Mouse (Mus musculus): ENCODE measurements around the gene Syna. TPM values are rescaled to one million over a fixed set of nuclear protein-coding genes. Genes with fewer than 3 reads are reported as not detected.

Syna gene
- total and polyA plus RNA-seq, 2 experiments = not detected

GRCm38 (mm10) chr5:134575833-134576232 lies 15.9 kb upstream of the Syna start:
- peaks cover 4% of the 10 kb centered on the region; the same call in 1 of the 2 replicates for H3K4me1 ChIP-seq (ENCODE audit: control insufficient read depth, insufficient read depth, low read length)
- WGBS = 99% methylated on average over 5 of the region's 5 CpGs
- H3K27ac ChIP-seq (replicated peaks; ENCODE audit: insufficient read depth, low read depth, low read length) = no peak overlapping the region
- H3K36me3 ChIP-seq (ENCODE audit: control insufficient read depth, insufficient read depth, low read length) = no peaks in the 10 kb centered on the region
- H3K4me3 ChIP-seq (ENCODE audit: insufficient read depth, low read depth, low read length) = no peak overlapping the region
- no peak overlapping the region for H3K9ac ChIP-seq (ENCODE audit: low read depth, low read length)
- no peak for DNase-seq (ENCODE audit: extremely low read depth, low read depth, low spot score)
- no peaks in the 10 kb centered on the region for H3K27me3 ChIP-seq (ENCODE audit: control insufficient read depth, insufficient read depth, low read length)
- no peaks in the 10 kb centered on the region for H3K79me2 ChIP-seq (ENCODE audit: control insufficient read depth, insufficient read depth, low read length)
- TF ChIP-seq POLR2A (IDR thresholded peaks at IDR 0.05; ENCODE audit: extremely low read depth, insufficient read depth, low read length) = no peak
- no peak for TF ChIP-seq CTCF (IDR thresholded peaks at IDR 0.05; ENCODE audit: low read depth, low read length)

- H3K4me1 ChIP-seq (ENCODE audit: control insufficient read depth, insufficient read depth, low read length) = peaks cover 4% of the 10 kb centered on the region; the same call in 1 of the 2 replicates
- no peak for DNase-seq (ENCODE audit: extremely low read depth, low read depth, low spot score)
- TF ChIP-seq POLR2A (IDR thresholded peaks at IDR 0.05; ENCODE audit: extremely low read depth, insufficient read depth, low read length) (no peak), CTCF (IDR thresholded peaks at IDR 0.05; ENCODE audit: low read depth, low read length) (no peak)
- H3K36me3 ChIP-seq (ENCODE audit: control insufficient read depth, insufficient read depth, low read length) = no peaks in the 10 kb centered on the region
- H3K9ac ChIP-seq (ENCODE audit: low read depth, low read length) = no peak overlapping the region
- H3K79me2 ChIP-seq (ENCODE audit: control insufficient read depth, insufficient read depth, low read length) = no peaks in the 10 kb centered on the region
- H3K4me3 ChIP-seq (ENCODE audit: insufficient read depth, low read depth, low read length) = peak overlapping the region; percentile 61; the same call in 1 of the 2 replicates
- H3K27ac ChIP-seq (replicated peaks; ENCODE audit: insufficient read depth, low read depth, low read length) = peak overlapping the region; percentile 82
- 38% methylated on average over 10 of the region's 10 CpGs for WGBS
- no peaks in the 10 kb centered on the region for H3K27me3 ChIP-seq (ENCODE audit: control insufficient read depth, insufficient read depth, low read length)
Measured at GRCm38 (mm10) chr5:134572508-134573214, 12.7 kb upstream of the Syna start.

DNA sequence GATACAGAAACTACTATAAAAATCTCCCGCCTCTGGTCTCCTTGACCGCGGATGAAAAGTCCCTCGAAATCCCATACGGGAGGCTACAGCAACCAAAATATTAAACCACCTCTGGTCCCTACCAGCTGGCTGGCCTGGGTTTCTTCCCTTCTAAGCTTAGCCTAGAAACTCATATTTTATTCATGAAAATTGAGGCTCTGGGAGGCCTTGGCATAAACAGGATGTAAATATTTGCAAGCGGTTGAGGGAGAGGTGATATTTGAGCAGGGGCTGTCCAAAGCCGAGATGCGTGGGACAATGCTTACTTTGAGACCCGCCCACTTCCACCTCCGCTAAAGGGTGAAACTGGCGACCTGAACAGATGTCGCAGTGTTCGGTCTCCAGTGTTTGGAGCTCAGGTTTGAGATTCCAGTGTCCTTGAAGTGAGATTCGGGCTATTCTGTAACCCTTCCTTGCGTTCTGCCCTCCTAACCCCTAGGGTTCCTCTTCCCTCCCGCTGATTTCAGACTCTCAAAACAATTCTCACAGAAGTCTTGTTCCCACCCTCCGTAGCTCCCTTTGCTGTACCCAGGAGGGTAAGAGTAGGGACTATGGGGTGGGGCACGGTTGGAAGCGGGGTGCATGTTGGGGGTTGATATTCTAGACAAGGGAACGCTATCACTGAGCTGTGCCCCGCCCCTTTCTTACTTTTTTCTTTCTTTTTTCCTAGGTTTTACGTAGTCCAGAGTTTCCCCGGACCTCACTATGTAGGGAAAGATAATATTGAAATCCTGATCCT lies 11.9 kb upstream of the Syna start:
- WGBS = 3% methylated on average over 23 of the region's 23 CpGs
- Histone ChIP-seq H3K79me2 (ENCODE audit: control insufficient read depth, insufficient read depth, low read length) (no peaks in the 10 kb centered on the region), H3K4me1 (ENCODE audit: control insufficient read depth, insufficient read depth, low read length) (peaks cover 4% of the 10 kb centered on the region; the same call in 1 of the 2 replicates), H3K36me3 (ENCODE audit: control insufficient read depth, insufficient read depth, low read length) (no peaks in the 10 kb centered on the region), H3K27me3 (ENCODE audit: control insufficient read depth, insufficient read depth, low read length) (no peaks in the 10 kb centered on the region), H3K27ac (replicated peaks; ENCODE audit: insufficient read depth, low read depth, low read length) (peak overlapping the region; percentile 82), H3K9ac (ENCODE audit: low read depth, low read length) (peak overlapping the region; percentile 67), H3K4me3 (ENCODE audit: insufficient read depth, low read depth, low read length) (peak overlapping the region; percentile 61)
- no peak for TF ChIP-seq POLR2A (IDR thresholded peaks at IDR 0.05; ENCODE audit: extremely low read depth, insufficient read depth, low read length)
- TF ChIP-seq CTCF (IDR thresholded peaks at IDR 0.05; ENCODE audit: low read depth, low read length) = no peak
- peak; percentile 54 for DNase-seq (ENCODE audit: extremely low read depth, low read depth, low spot score)

- DNase-seq (ENCODE audit: extremely low read depth, low read depth, low spot score) = no peak
- no peak overlapping the region for H3K27ac ChIP-seq (replicated peaks; ENCODE audit: insufficient read depth, low read depth, low read length)
- 75% methylated on average over 8 of the region's 8 CpGs for WGBS
Measured at GRCm38 (mm10) chr5:134568964-134569491, 9.1 kb upstream of the Syna start.

DNA sequence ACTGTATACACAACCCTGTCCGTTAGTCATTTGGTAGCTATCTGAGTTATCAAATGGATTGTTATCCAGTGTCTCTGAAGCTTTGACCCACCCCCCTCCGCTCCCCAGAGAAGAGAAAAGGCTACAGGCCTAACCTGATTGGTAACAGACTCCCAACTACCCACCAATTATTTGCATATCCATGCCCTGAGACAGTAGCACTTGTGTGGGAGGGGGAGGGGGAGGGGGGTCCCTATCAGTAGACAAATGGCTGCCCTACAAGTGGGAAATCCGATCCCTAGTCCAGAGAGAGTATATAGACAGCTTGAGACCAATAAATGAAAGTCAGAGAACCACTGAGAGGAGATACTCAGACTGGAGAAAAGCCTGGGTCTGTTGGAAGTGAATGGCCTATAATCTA lies 8.1 kb upstream of the Syna start:
- Histone ChIP-seq H3K79me2 (ENCODE audit: control insufficient read depth, insufficient read depth, low read length) (no peaks in the 10 kb centered on the region), H3K9ac (ENCODE audit: low read depth, low read length) (no peak overlapping the region), H3K27ac (replicated peaks; ENCODE audit: insufficient read depth, low read depth, low read length) (no peak overlapping the region), H3K4me3 (ENCODE audit: insufficient read depth, low read depth, low read length) (no peak overlapping the region), H3K4me1 (ENCODE audit: control insufficient read depth, insufficient read depth, low read length) (peaks cover 4% of the 10 kb centered on the region; the same call in 1 of the 2 replicates), H3K27me3 (ENCODE audit: control insufficient read depth, insufficient read depth, low read length) (no peaks in the 10 kb centered on the region), H3K36me3 (ENCODE audit: control insufficient read depth, insufficient read depth, low read length) (no peaks in the 10 kb centered on the region)
- 92% methylated on average over 3 of the region's 3 CpGs for WGBS
- TF ChIP-seq CTCF (IDR thresholded peaks at IDR 0.05; ENCODE audit: low read depth, low read length) (no peak), POLR2A (IDR thresholded peaks at IDR 0.05; ENCODE audit: extremely low read depth, insufficient read depth, low read length) (no peak)
- DNase-seq (ENCODE audit: extremely low read depth, low read depth, low spot score) = no peak

More at GRCm38 (mm10) chr5:134568964-134569491, 9.1 kb upstream of the Syna start:
- no peak overlapping the region for H3K4me3 ChIP-seq (ENCODE audit: insufficient read depth, low read depth, low read length)
- TF ChIP-seq POLR2A (IDR thresholded peaks at IDR 0.05; ENCODE audit: extremely low read depth, insufficient read depth, low read length) (no peak), CTCF (IDR thresholded peaks at IDR 0.05; ENCODE audit: low read depth, low read length) (no peak)
- H3K79me2 ChIP-seq (ENCODE audit: control insufficient read depth, insufficient read depth, low read length) = no peaks in the 10 kb centered on the region
- H3K9ac ChIP-seq (ENCODE audit: low read depth, low read length) = no peak overlapping the region
- no peaks in the 10 kb centered on the region for H3K36me3 ChIP-seq (ENCODE audit: control insufficient read depth, insufficient read depth, low read length)
- H3K27me3 ChIP-seq (ENCODE audit: control insufficient read depth, insufficient read depth, low read length) = no peaks in the 10 kb centered on the region
- peaks cover 4% of the 10 kb centered on the region; the same call in 1 of the 2 replicates for H3K4me1 ChIP-seq (ENCODE audit: control insufficient read depth, insufficient read depth, low read length)

Data from liver, adult 2 months (tissue).